Mouse (Mus musculus) thymus, adult 2 months (tissue): ENCODE data around the gene B3gnt5.

Experiments
- CTCF ChIP-seq: fragments of 200-500 bp; IDR thresholded peaks from 2 replicates; pipeline ENCODE4 v1.5.1; 2012; ENCODE audit warnings: mild to moderate bottlenecking, control low read depth, low read length, moderate library complexity, borderline replicate concordance; ENCODE audit not compliant: control insufficient read depth, poor library complexity, insufficient read depth; ENCODE audit errors: extremely low read depth
- POLR2A ChIP-seq: fragments of 200-500 bp; IDR thresholded peaks from 2 replicates; pipeline ENCODE4 v1.6.1; 2012; ENCODE audit warnings: mild to moderate bottlenecking, low read length, control low read depth, moderate library complexity; ENCODE audit not compliant: control insufficient read depth, poor library complexity, insufficient read depth; ENCODE audit errors: extremely low read depth

GRCm38 (mm10) chr16:19761691-19762090 lies 1.7 kb downstream of the B3gnt5 start:
- TF ChIP-seq CTCF (no peak), POLR2A (no peak)
